Mouse (Mus musculus) neural tube, embryonic 13.5 days (tissue): ENCODE measurements around the gene Eif4g3. TPM values are rescaled to one million over a fixed set of nuclear protein-coding genes. Genes with fewer than 3 reads are reported as not detected.

Experiments
- ATAC-seq: fragments of 200-750 bp; cut with Nextera tagmentation; 2 replicates; pipeline ENCODE4 v1.8.0; 2017; ENCODE audit warnings: low read depth, mild to moderate bottlenecking, moderate TSS enrichment, moderate library complexity
- H3K27ac ChIP-seq: fragments of 300-500 bp; sonication (generic); replicated peaks from 2 replicates; pipeline ENCODE4 v1.5.1; 2015; ENCODE audit warnings: moderate library complexity, mild to moderate bottlenecking, inconsistent platforms
- H3K27me3 ChIP-seq: fragments of 300-500 bp; sonication (generic); 2 replicates; pipeline ENCODE4 v1.6.1; 2015; ENCODE audit warnings: mild to moderate bottlenecking, inconsistent platforms
- H3K36me3 ChIP-seq: fragments of 300-500 bp; sonication (generic); 2 replicates; pipeline ENCODE4 v1.6.1; 2015; ENCODE audit warnings: mild to moderate bottlenecking, inconsistent platforms
- H3K4me1 ChIP-seq: fragments of 300-500 bp; sonication (generic); replicated peaks from 2 replicates; pipeline ENCODE4 v1.6.1; 2015; ENCODE audit warnings: inconsistent platforms
- H3K4me2 ChIP-seq: fragments of 300-500 bp; sonication (generic); 2 replicates; pipeline ENCODE4 v1.6.1; 2015; ENCODE audit warnings: inconsistent platforms, mild to moderate bottlenecking, moderate library complexity
- H3K4me3 ChIP-seq: fragments of 300-500 bp; sonication (generic); 2 replicates; pipeline ENCODE4 v1.5.1; 2015; ENCODE audit warnings: mild to moderate bottlenecking, inconsistent platforms
- H3K9ac ChIP-seq: fragments of 300-500 bp; sonication (generic); 2 replicates; pipeline ENCODE4 v1.6.1; 2015; ENCODE audit warnings: moderate library complexity, mild to moderate bottlenecking, inconsistent platforms
- H3K9me3 ChIP-seq: fragments of 300-500 bp; sonication (generic); 2 replicates; pipeline ENCODE4 v1.6.1; 2016; ENCODE audit warnings: inconsistent platforms
- WGBS: fragments of 180-500 bp; shearing (Covaris S2); methylation state at CpG from one replicate; pipeline ENCODE4 v1.1.7; 2015; 5-methylcytosine and 5-hydroxymethylcytosine counted together
- polyA plus RNA-seq: library from polyadenylated mRNA; unstranded; fragments of >200 nt; fragmentation: Nextera tagmentation; extraction: Ambion mirVana; gene quantifications from 2 replicates; pipeline ENCODE4 v1.2.1, GENCODE M21; 2015

Eif4g3 gene
- polyA plus RNA-seq, 1 experiment from 2014 or later: 51.1 TPM

GRCm38 (mm10) chr4:138037110-138037509, 44.3 kb downstream of the Eif4g3 start:
- no peak overlapping the region for H3K4me3 ChIP-seq
- WGBS: 34% methylated on average over 8 of the region's 8 CpGs
- H3K27me3 ChIP-seq: no peaks in the 10 kb centered on the region
- peaks cover 12% of the 10 kb centered on the region for H3K36me3 ChIP-seq
- H3K9me3 ChIP-seq: no peaks in the 10 kb centered on the region
- peak overlapping the region; percentile 38; the same call in 1 of the 2 replicates for H3K9ac ChIP-seq
- ATAC-seq: no peak
- peak overlapping the region; percentile 64 for H3K27ac ChIP-seq
- no peak overlapping the region; the same call in 1 of the 2 replicates for H3K4me2 ChIP-seq
- peaks cover 64% of the 10 kb centered on the region for H3K4me1 ChIP-seq

- Histone ChIP-seq H3K4me3 (no peak overlapping the region), H3K9ac (no peak overlapping the region), H3K9me3 (no peaks in the 10 kb centered on the region), H3K36me3 (peaks cover 4% of the 10 kb centered on the region), H3K27me3 (no peaks in the 10 kb centered on the region), H3K4me2 (no peak overlapping the region), H3K27ac (no peak overlapping the region), H3K4me1 (peaks cover 65% of the 10 kb centered on the region)
- no peak for ATAC-seq
- WGBS: 81% methylated on average over 1 of the region's 1 CpGs
Measured at GRCm38 (mm10) chr4:138037896-138038295, 45.1 kb downstream of the Eif4g3 start.

DNA sequence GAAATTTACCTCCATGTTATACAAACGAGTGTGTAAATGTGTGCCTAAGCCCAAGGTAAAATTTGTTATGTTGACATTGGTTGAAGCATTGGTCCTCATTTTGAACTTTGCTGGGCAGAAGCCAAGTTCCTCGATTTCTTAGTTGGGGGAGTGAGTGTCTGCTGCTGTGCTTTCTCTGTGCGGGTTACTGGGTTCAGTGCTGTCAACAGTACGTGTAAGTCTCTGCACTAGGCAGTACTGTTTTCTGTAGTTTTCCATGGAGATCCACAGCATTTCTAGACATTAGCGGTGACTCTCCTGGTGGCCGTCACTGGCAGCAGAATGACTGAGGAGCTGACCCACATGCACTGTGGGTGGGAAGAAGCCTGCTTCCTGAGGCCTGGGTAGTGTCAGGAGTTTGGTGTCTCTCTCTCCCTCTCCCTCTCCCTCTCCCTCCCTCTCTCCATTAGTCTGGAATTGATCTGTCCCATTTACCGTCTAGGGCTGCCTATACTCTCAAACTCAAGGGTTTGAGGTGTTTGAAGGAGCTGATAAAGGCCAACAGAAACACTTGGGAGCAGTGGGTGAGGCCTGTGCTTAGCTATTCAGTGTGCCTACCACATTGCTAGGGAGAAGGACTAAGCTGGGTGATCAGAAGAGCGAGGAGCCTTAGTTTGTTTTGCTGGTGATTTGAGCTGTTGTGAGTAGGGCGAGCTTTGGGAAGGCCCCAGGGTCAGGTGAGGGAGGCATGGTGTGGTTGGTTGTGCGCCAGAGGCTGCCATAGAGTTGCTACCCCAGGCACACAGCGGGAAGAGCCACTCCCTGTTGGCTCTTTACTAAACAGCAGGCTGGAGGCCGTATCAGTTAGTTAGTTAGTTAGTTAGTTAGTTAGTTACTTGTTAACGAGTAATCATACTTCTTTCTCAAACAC, 45.8 kb downstream of the Eif4g3 start:
- no peak overlapping the region for H3K27ac ChIP-seq
- 78% methylated on average over 13 of the region's 13 CpGs for WGBS
- peaks cover under 1% of the 10 kb centered on the region for H3K36me3 ChIP-seq
- no peak overlapping the region for H3K4me3 ChIP-seq
- H3K4me2 ChIP-seq: no peak overlapping the region
- no peaks in the 10 kb centered on the region for H3K27me3 ChIP-seq
- H3K9ac ChIP-seq: no peak overlapping the region
- ATAC-seq: no peak
- H3K4me1 ChIP-seq: peaks cover 65% of the 10 kb centered on the region
- H3K9me3 ChIP-seq: no peaks in the 10 kb centered on the region

DNA sequence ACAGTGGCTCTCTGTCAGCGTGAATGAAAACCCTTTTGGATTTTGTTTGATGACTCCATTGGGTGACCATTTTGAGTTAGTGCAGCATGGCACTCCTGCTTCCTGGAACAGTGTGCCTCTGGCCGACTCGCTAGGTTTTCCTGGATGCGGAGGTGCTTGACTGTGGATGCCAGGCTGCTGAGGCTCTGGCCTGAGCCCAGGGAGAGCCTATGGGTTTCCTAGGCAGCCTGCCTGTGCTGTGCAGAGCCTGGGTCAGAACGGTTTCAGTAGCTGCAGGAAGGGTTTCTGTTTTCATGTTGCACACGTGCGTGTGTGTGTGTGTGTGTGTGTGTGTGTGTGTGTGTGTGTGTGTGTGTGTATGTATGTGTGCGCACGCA, 46.4 kb downstream of the Eif4g3 start:
- H3K36me3 ChIP-seq: no peaks in the 10 kb centered on the region; the same call in 1 of the 2 replicates
- no peak overlapping the region for H3K4me3 ChIP-seq
- H3K4me1 ChIP-seq: peaks cover 65% of the 10 kb centered on the region
- no peak for ATAC-seq
- no peaks in the 10 kb centered on the region for H3K9me3 ChIP-seq
- no peaks in the 10 kb centered on the region for H3K27me3 ChIP-seq
- no peak overlapping the region for H3K4me2 ChIP-seq
- 85% methylated on average over 9 of the region's 9 CpGs for whole genome bisulfite sequencing
- H3K9ac ChIP-seq: no peak overlapping the region
- no peak overlapping the region for H3K27ac ChIP-seq

DNA sequence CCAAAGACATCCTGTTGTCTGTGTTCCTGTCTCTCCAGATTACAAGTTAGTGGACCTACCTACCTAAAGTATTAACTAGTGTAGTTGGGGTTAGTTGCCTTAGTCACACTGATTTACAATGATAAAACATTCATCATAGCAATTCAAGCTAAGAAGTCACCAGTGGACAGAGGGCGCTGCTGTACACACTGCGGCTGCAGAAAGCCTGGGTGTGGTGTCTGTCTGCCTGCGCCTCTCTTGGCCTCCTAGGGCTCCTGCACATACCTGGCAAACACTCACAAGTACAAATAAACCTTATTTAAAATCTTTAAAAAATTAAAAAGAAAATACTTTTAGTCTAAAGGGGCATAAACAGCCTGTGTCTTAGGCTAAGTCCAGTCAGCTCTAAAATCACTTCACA, 47.8 kb downstream of the Eif4g3 start:
- no peak overlapping the region for H3K9ac ChIP-seq
- H3K27ac ChIP-seq: peak overlapping the region; percentile 47; the same call in 1 of the 2 replicates
- H3K36me3 ChIP-seq: peaks cover 8% of the 10 kb centered on the region
- no peak overlapping the region for H3K4me3 ChIP-seq
- no peak overlapping the region for H3K4me2 ChIP-seq
- no peak for ATAC-seq
- peaks cover 63% of the 10 kb centered on the region for H3K4me1 ChIP-seq
- no peaks in the 10 kb centered on the region for H3K9me3 ChIP-seq
- H3K27me3 ChIP-seq: no peaks in the 10 kb centered on the region
- 89% methylated on average over 3 of the region's 3 CpGs for WGBS

GRCm38 (mm10) chr4:138041566-138042256, 48.9 kb downstream of the Eif4g3 start:
- Histone ChIP-seq H3K27me3 (no peaks in the 10 kb centered on the region), H3K36me3 (peaks cover 19% of the 10 kb centered on the region), H3K9me3 (no peaks in the 10 kb centered on the region), H3K4me1 (peaks cover 51% of the 10 kb centered on the region), H3K27ac (peak overlapping the region; percentile 33), H3K9ac (no peak overlapping the region), H3K4me2 (no peak overlapping the region), H3K4me3 (no peak overlapping the region)
- 67% methylated on average over 12 of the region's 12 CpGs for WGBS
- ATAC-seq: peak; percentile 60; the same call in 1 of the 2 replicates

GRCm38 (mm10) chr4:138042257-138042589, 49.4 kb downstream of the Eif4g3 start:
- ATAC-seq: no peak
- Histone ChIP-seq H3K4me2 (no peak overlapping the region), H3K36me3 (peaks cover 22% of the 10 kb centered on the region), H3K9me3 (no peaks in the 10 kb centered on the region), H3K9ac (no peak overlapping the region), H3K4me1 (peaks cover 46% of the 10 kb centered on the region), H3K27me3 (no peaks in the 10 kb centered on the region), H3K4me3 (no peak overlapping the region), H3K27ac (peak overlapping the region; percentile 33)
- WGBS: 58% methylated on average over 2 of the region's 2 CpGs

GRCm38 (mm10) chr4:138042625-138043024, 49.8 kb downstream of the Eif4g3 start:
- no peak overlapping the region for H3K27ac ChIP-seq
- no peak overlapping the region for H3K4me2 ChIP-seq
- 94% methylated on average over 5 of the region's 5 CpGs for WGBS
- H3K4me1 ChIP-seq: peaks cover 46% of the 10 kb centered on the region
- no peak overlapping the region for H3K9ac ChIP-seq
- ATAC-seq: no peak
- peaks cover 26% of the 10 kb centered on the region for H3K36me3 ChIP-seq
- H3K27me3 ChIP-seq: no peaks in the 10 kb centered on the region
- H3K4me3 ChIP-seq: no peak overlapping the region
- no peaks in the 10 kb centered on the region for H3K9me3 ChIP-seq

DNA sequence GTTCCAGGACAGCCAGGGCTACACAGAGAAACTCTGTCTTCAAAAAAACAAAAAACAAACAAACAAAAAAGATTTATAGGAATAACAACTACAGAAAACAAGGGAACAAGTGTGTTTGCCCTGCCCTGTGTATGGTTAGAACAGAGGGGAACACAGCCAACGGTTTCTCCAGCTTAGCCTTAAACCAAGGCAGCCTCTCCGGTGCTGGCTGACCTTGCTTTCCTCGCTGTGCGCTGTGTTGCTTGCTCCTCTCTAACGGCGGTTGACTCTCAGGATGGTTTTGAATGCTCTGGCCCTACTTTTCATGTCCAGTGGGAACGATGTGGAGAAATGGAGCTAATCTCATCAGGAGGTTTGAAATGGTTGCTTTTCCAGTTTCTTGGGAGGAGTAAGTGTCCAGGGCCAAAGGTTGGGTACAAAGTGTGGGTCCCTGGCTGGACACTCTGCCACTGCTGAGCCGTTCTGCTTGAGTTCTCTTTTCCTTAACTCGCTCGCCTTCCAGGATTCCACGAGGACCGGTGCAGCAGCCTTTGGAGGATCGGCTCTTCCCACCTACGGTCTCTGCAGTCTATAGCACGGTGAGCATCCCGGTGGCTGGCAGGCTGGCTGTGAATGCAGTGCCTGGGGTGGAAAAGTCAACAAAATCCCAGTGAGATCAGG, 52.1 kb downstream of the Eif4g3 start:
- 98% methylated on average over 16 of the region's 16 CpGs for WGBS
- Histone ChIP-seq H3K4me1 (peaks cover 30% of the 10 kb centered on the region), H3K36me3 (peaks cover 36% of the 10 kb centered on the region), H3K9me3 (no peaks in the 10 kb centered on the region), H3K27me3 (no peaks in the 10 kb centered on the region), H3K4me2 (no peak overlapping the region), H3K4me3 (no peak overlapping the region), H3K27ac (no peak overlapping the region), H3K9ac (no peak overlapping the region)
- ATAC-seq: no peak

DNA sequence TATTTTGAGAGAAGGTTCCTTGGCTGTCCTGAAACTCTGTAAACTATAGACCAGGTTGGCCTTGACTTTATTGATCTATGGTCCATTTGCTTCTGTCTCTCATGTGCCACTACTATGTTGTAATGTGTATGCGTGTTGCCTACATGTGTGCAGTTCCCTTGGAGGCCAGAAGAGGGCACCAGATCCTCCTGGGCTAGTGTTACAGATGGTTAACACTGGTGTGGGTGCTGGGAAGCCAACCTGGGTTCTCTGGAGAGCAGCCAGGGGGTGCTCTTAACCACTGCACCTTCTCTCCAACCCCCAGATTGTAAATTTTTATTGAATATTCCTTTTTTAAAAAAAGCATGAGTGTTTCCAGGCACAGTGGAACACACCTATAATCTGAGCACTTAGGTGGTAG, 53.0 kb downstream of the Eif4g3 start:
- Histone ChIP-seq H3K9ac (no peak overlapping the region), H3K27ac (no peak overlapping the region), H3K9me3 (no peaks in the 10 kb centered on the region), H3K27me3 (no peaks in the 10 kb centered on the region), H3K4me3 (no peak overlapping the region), H3K4me2 (no peak overlapping the region), H3K4me1 (peaks cover 22% of the 10 kb centered on the region), H3K36me3 (peaks cover 36% of the 10 kb centered on the region)
- ATAC-seq: no peak
- 97% methylated on average over 1 of the region's 1 CpGs for WGBS

- Histone ChIP-seq H3K4me2 (no peak overlapping the region), H3K27ac (no peak overlapping the region), H3K4me1 (peaks cover 17% of the 10 kb centered on the region), H3K36me3 (peaks cover 36% of the 10 kb centered on the region), H3K27me3 (no peaks in the 10 kb centered on the region), H3K9me3 (no peaks in the 10 kb centered on the region), H3K9ac (no peak overlapping the region), H3K4me3 (no peak overlapping the region)
- 94% methylated on average over 8 of the region's 8 CpGs for WGBS
- ATAC-seq: no peak
Measured at GRCm38 (mm10) chr4:138046371-138046770, 53.5 kb downstream of the Eif4g3 start.

DNA sequence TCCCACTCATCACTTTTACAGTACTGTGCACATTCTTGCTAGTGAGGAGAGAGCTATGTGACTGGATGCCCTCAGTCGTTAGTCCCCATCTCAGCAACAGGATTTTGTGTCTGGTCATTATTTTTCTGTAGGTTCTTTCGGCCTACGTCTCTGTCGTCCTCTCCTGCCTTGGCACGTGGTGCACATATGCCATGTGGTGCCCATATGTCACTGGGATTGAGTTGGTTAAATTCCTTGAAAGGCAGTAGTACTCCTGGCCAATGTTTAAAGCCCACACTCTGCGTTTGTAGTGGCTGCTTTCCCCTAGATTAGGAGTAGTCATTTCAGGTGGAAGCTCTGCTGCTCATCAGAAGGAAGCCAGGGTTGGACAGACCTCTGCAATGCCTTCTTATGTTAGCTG, 56.7 kb downstream of the Eif4g3 start:
- H3K36me3 ChIP-seq: peaks cover 45% of the 10 kb centered on the region
- no peak overlapping the region for H3K9ac ChIP-seq

More for the DNA sequence above, 56.7 kb downstream of the Eif4g3 start:
- 61% methylated on average over 6 of the region's 6 CpGs for WGBS
- H3K4me3 ChIP-seq: no peak overlapping the region
- H3K4me2 ChIP-seq: no peak overlapping the region
- H3K4me1 ChIP-seq: 0 out of 2 replicates have a peak, but pooled peaks cover 9% of the 10 kb centered on the region
- ATAC-seq: no peak
- H3K27me3 ChIP-seq: no peaks in the 10 kb centered on the region
- no peak overlapping the region for H3K27ac ChIP-seq
- no peaks in the 10 kb centered on the region for H3K9me3 ChIP-seq
